Mouse (Mus musculus) heart, postnatal 0 days (tissue): ENCODE data around the gene A930004D18Rik.

Experiments
- CTCF ChIP-seq: IDR thresholded peaks from 2 replicates; pipeline ENCODE4 v1.5.1; 2016; ENCODE audit warnings: antibody characterized with exemption, control low read depth, low read depth
- EP300 ChIP-seq: IDR thresholded peaks from 2 replicates; pipeline ENCODE4 v1.6.1; 2016; ENCODE audit warnings: antibody characterized with exemption, low read depth

DNA sequence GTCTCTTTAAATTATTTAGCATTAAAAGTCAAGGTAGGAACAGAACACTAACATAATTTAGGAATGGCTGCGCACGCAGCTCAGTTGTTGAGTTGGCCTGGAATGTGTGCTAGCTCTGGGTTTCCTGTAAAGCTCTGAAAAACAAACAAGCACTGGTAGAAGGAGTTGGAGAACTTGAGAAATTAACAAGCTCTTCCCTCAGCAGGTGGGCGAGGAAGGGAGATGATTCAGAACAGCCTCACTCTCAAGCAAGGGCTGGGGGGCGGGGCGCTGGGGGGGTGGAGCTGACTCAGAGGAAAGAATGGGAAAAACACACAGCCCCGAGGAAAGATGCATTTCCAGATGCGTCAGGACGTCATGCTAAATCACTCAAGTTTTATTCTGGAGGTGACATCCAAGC is 32.4 kb downstream of the A930004D18Rik start:
- no peak for TF ChIP-seq CTCF
- TF ChIP-seq EP300: no peak
